In the genomic region with DNA sequence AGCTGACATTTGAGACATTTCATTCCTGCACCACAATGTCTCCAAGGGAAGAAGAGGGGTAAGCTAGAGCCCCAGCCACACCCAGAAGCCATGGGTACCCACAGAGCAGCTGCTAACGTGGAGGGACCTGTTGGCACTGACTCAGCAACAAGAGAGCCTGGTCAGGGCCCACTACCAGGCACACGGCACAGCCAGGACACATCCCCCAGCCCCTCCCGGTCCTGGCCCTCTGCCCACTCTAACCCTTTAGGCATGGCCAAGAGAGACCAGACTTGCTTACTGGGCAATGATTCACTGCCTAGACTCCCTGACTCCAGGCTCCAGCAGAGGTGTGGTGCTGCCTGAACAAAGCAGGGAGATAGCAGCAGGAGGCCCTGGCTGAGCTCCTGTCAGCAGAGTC, we compare ENCODE assay signal across 15 mouse cellular contexts. TPM values are rescaled to one million over a fixed set of nuclear protein-coding genes. Genes with fewer than 3 reads are reported as not detected.
DNase-seq lines count a peak whose midpoint lies in the region; ATAC-seq and TF ChIP-seq lines count a peak whose summit lies in the region.
"Had no signal": no experiment of that assay in that cellular context is flagged by ENCODE, and none has a peak within 500 bp of the region (broad histone marks: within the 10 kb centered on the region; RNA-seq: fewer than 3 reads in every experiment).

No protein-coding gene starts in this region.

- WGBS in lung, embryonic 15.5 days, result 53% methylated on average over 3 of the region's 3 CpGs
- 54% methylated on average over 3 of the region's 3 CpGs for WGBS in lung, adult 2 months
- 40% methylated on average over 3 of the region's 3 CpGs for WGBS in intestine, embryonic 16.5 days
- 77% methylated on average over 3 of the region's 3 CpGs for WGBS in forebrain, embryonic 10.5 days

- peaks cover 6% of the 10 kb centered on the region; the same call in 1 of the 2 replicates for H3K4me1 ChIP-seq in lung, embryonic 15.5 days
- H3K4me1 ChIP-seq in lung, adult 2 months (ENCODE audit: control insufficient read depth, insufficient read depth, low read length), result 0 out of 2 replicates have a peak, but pooled peaks cover 2% of the 10 kb centered on the region
- peaks cover 17% of the 10 kb centered on the region; the same call in 1 of the 2 replicates for H3K4me1 ChIP-seq in intestine, embryonic 16.5 days (ENCODE audit: control insufficient read depth, insufficient read depth, low read length)
- 0 out of 2 replicates have a peak, but pooled peaks cover 3% of the 10 kb centered on the region for H3K4me1 ChIP-seq in forebrain, embryonic 10.5 days
- H3K4me1 ChIP-seq: limb, embryonic 12.5 days had no signal

- peak; percentile 48 for DNase-seq in cerebellum, adult 11-12 months
- no peak for DNase-seq in lung, adult 2 months
- DNase-seq in Muller cell, postnatal 12 days (ENCODE audit: inconsistent ontology term), result peak; percentile 58
- DNase-seq in gastrocnemius, adult 18-20 months (ENCODE audit: low spot score), result no peak
- no peak for DNase-seq in forebrain, embryonic 10.5 days (ENCODE audit: extremely low spot score, low spot score)
- DNase-seq: B cell, adult 2 months; heart, postnatal 10 days had no signal

- H3K36me3 ChIP-seq in lung, embryonic 15.5 days, result no peaks in the 10 kb centered on the region
- H3K36me3 ChIP-seq in intestine, embryonic 16.5 days (ENCODE audit: control insufficient read depth, insufficient read depth, low read length), result no peaks in the 10 kb centered on the region
- no peaks in the 10 kb centered on the region for H3K36me3 ChIP-seq in forebrain, embryonic 10.5 days (replicated peaks)
- H3K36me3 ChIP-seq: embryonic facial prominence, embryonic 13.5 days; limb, embryonic 12.5 days had no signal

- H3K4me2 ChIP-seq in lung, embryonic 15.5 days, result no peak overlapping the region
- no peak overlapping the region for H3K4me2 ChIP-seq in intestine, embryonic 16.5 days (ENCODE audit: low read depth, low read length)
- H3K4me2 ChIP-seq: embryonic facial prominence, embryonic 13.5 days; limb, embryonic 12.5 days had no signal

- no peak for TF ChIP-seq CTCF in lung, adult 2 months (IDR thresholded peaks at IDR 0.05; ENCODE audit: insufficient read depth, low read length)

- no peak overlapping the region for H3K9ac ChIP-seq in lung, embryonic 15.5 days
- no peak overlapping the region for H3K9ac ChIP-seq in intestine, embryonic 16.5 days (ENCODE audit: low read depth, low read length)
- H3K9ac ChIP-seq: embryonic facial prominence, embryonic 13.5 days; limb, embryonic 12.5 days had no signal

- H3K27ac ChIP-seq in lung, embryonic 15.5 days, result no peak overlapping the region
- H3K27ac ChIP-seq in intestine, embryonic 16.5 days (ENCODE audit: low read length), result no peak overlapping the region; the same call in 1 of the 2 replicates
- no peak overlapping the region for H3K27ac ChIP-seq in forebrain, embryonic 10.5 days
- H3K27ac ChIP-seq: embryonic facial prominence, embryonic 13.5 days; hindbrain, postnatal 0 days; kidney, postnatal 0 days; limb, embryonic 12.5 days had no signal

- H3K9me3 ChIP-seq in lung, embryonic 15.5 days, result no peaks in the 10 kb centered on the region
- H3K9me3 ChIP-seq in intestine, embryonic 16.5 days (ENCODE audit: control insufficient read depth, low read length), result no peaks in the 10 kb centered on the region
- H3K9me3 ChIP-seq in forebrain, embryonic 10.5 days, result no peaks in the 10 kb centered on the region
- H3K9me3 ChIP-seq: embryonic facial prominence, embryonic 13.5 days; limb, embryonic 12.5 days had no signal

- no peak for ATAC-seq in cerebellum, adult (ENCODE audit: insufficient number of reproducible peaks, low FRiP score, low TSS enrichment)
- ATAC-seq in lung, embryonic 15.5 days (ENCODE audit: borderline replicate concordance, extremely low read depth, low FRiP score, low TSS enrichment), result 0 out of 2 replicates have a peak, but pooled peaks have one; percentile 31
- 0 out of 2 replicates have a peak, but pooled peaks have one; percentile 29 for ATAC-seq in intestine, embryonic 16.5 days
- ATAC-seq: hindbrain, postnatal 0 days had no signal

- TF ChIP-seq POLR2A in lung, adult 2 months (IDR thresholded peaks at IDR 0.05; ENCODE audit: borderline replicate concordance, extremely low read depth, low read depth, low read length), result no peak

- no peak overlapping the region for H3K4me3 ChIP-seq in lung, embryonic 15.5 days
- no peak overlapping the region for H3K4me3 ChIP-seq in lung, adult 2 months (replicated peaks; ENCODE audit: extremely low read depth, low read depth, low read length)
- no peak overlapping the region for H3K4me3 ChIP-seq in intestine, embryonic 16.5 days (ENCODE audit: low read length)
- no peak overlapping the region for H3K4me3 ChIP-seq in forebrain, embryonic 10.5 days
- H3K4me3 ChIP-seq: embryonic facial prominence, embryonic 13.5 days; limb, embryonic 12.5 days had no signal

- H3K27me3 ChIP-seq in lung, embryonic 15.5 days, result no peaks in the 10 kb centered on the region
- no peaks in the 10 kb centered on the region for H3K27me3 ChIP-seq in intestine, embryonic 16.5 days (replicated peaks; ENCODE audit: control insufficient read depth, insufficient read depth, low read length)
- H3K27me3 ChIP-seq in forebrain, embryonic 10.5 days (ENCODE audit: poor library complexity, severe bottlenecking), result no peaks in the 10 kb centered on the region
- H3K27me3 ChIP-seq: embryonic facial prominence, embryonic 13.5 days; limb, embryonic 12.5 days had no signal

RNA-seq across cellular contexts. Expression of a gene that starts 32.1 kb away (rescaled TPM):
- 2.9 TPM in 2 replicates for polyA plus RNA-seq in lung, embryonic 15.5 days (2015; fragmentation: Nextera tagmentation; extraction: Ambion mirVana)
- polyA plus RNA-seq in lung, adult 2 months (2012; rRNA removed), result 5.9 and 6.7 TPM in 2 replicates
- polyA plus RNA-seq in intestine, embryonic 16.5 days (2015; fragmentation: Nextera tagmentation; extraction: Ambion mirVana), result 1.4 TPM in 2 replicates
- under 1 TPM; 0.07 to 0.14 TPM for total RNA-seq in gastrocnemius, adult 18-20 months (2021)
- polyA plus RNA-seq in forebrain, embryonic 10.5 days (2016; fragmentation: Nextera tagmentation; extraction: Ambion mirVana), result 1.3 and 1.6 TPM in 2 replicates
- total RNA-seq: MEL had no signal

Comparison
In these comparisons a context has a peak if more than half of its experiments do, and no peak if none do; other contexts are left out.
1. DNase-seq: peak in cerebellum, adult 11-12 months (single experiment) and Muller cell, postnatal 12 days (single experiment); none in lung, adult 2 months (single experiment), gastrocnemius, adult 18-20 months (single experiment) and forebrain, embryonic 10.5 days (single experiment).